Mouse (Mus musculus): Measurements from ENCODE around the gene Spry2. TPM values are rescaled to one million over a fixed set of nuclear protein-coding genes. Genes with fewer than 3 reads are reported as not detected.

The Spry2 gene
- total RNA-seq (2015; ENCODE audit: low replicate concordance) (5.0 and 5.9 TPM in 2 replicates), total RNA-seq (2017; ENCODE audit: low replicate concordance) (4.6 TPM in 1 of 2 replicates, not detected in the other)

GRCm38 (mm10) chr14:105896791-105897568, at the start of gene Spry2:
Gene Spry2, minus strand, starts transcription at chr14:105896819.
- no peak for ATAC-seq (replicated peaks; ENCODE audit: low FRiP score, poor library complexity, severe bottlenecking)

- no peak for ATAC-seq (replicated peaks; ENCODE audit: low FRiP score, poor library complexity, severe bottlenecking)
Measured at GRCm38 (mm10) chr14:105941353-105941752, 44.7 kb upstream of the Spry2 start.

DNA sequence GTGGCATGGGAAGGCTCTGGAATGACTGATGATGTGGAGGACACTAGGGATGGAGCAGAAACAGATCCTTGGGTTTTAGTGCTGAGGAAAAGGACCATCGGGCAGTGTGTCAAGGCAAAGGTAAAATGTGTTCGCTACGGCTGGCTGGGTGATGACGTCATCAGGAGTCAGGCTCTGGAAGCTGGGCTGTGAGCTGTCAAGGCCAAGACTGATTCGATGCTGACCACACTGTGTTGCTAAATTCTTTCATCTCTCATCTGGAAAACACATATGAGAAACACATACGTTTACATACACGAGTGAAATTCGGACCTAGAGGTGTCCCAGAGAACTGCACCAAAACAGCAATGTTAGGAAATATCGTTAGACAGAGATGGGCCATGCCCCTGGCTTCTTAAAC, 30.1 kb upstream of the Spry2 start:
- no peak for ATAC-seq (replicated peaks; ENCODE audit: low FRiP score, poor library complexity, severe bottlenecking)

DNA sequence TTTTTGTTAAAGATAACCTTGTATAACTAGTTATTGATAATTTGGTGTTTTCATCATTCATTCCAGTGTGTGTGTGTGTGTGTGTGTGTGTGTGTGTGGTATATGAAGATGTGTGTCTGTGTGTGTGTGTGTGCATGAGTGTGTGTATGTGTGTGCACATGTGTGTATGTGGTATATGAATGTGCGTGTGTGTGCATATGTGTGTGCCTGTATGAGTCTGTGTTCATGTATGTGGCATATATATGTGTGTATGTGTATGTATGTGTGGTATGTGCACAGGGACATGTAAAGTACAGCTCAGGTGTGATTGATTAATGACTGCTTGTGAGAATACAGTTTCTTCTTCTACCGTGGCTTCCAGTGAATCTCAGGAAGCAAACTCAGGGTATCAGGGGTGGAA, 28.7 kb upstream of the Spry2 start:
- no peak for ATAC-seq (replicated peaks; ENCODE audit: low FRiP score, poor library complexity, severe bottlenecking)

DNA sequence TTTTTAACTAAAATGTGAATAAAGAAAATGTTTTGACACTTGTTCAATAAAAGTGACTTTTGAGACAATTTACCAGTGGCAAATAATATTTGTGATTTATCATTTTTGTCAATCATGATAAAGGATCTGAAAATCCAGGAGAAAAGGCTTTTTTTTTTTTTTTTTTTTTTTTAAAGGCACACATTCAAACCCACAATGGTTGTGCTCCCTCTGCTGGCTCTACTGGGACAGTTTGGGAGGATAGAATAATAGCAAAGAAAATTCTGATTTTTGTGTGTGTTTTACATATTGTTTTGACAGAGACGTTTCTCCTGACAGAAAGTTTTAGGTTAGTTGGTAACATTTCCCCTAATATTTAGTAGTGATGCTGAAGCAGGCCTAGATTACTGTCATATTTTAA, 28.1 kb upstream of the Spry2 start:
- no peak for ATAC-seq (replicated peaks; ENCODE audit: low FRiP score, poor library complexity, severe bottlenecking)

DNA sequence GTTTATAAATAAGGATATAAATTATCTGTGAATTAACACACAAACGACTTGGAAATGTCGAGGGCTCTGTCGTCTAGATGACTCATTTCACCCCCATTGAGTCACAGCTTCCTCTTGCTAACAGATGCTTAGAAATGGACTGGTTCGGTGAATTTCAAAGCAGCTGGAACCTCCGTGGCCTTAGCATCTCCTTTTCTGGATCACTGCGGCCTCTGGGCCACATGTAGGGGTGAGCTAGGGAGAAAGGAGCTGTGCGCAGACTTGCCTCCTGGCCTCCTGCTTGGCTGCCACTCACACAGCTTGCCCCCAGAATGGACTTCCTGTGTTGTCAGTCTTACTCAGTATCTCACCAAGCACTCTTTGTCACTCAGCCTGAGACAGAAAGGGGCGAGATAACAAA, 26.3 kb upstream of the Spry2 start:
- ATAC-seq (replicated peaks; ENCODE audit: low FRiP score, poor library complexity, severe bottlenecking): no peak

GRCm38 (mm10) chr14:105922427-105922826, 25.8 kb upstream of the Spry2 start:
- no peak for ATAC-seq (replicated peaks; ENCODE audit: low FRiP score, poor library complexity, severe bottlenecking)

DNA sequence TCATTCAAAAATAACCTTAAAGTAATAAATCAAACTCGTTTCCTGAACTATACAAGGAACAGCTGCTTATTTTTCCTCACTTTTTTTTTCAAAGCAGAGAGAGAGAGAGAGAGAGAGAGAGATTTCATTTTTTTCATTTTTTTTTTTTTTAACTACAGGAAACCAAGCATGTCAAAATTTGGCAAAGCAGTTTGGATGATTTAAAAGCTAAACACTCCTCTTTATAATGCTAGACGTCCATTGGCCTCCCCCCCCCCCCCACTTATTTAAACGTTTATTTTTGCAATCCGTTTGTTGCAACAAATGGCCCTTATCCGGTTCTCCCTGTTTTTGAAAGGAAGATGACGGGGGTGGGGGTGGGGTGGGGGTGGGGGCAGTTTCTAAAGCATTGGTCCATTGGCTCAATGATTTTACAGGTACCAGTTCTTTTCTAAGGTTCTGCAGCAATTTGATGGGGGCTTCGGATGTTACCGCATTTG, 24.6 kb upstream of the Spry2 start:
- no peak for ATAC-seq (replicated peaks; ENCODE audit: low FRiP score, poor library complexity, severe bottlenecking)

- ATAC-seq (replicated peaks; ENCODE audit: low FRiP score, poor library complexity, severe bottlenecking): no peak
Measured at GRCm38 (mm10) chr14:105920395-105921216, 24.0 kb upstream of the Spry2 start.

- ATAC-seq (replicated peaks; ENCODE audit: low FRiP score, poor library complexity, severe bottlenecking): no peak
Measured at GRCm38 (mm10) chr14:105907216-105907615, 10.6 kb upstream of the Spry2 start.

- ATAC-seq (replicated peaks; ENCODE audit: low FRiP score, poor library complexity, severe bottlenecking): no peak
Measured at GRCm38 (mm10) chr14:105905935-105906334, 9.3 kb upstream of the Spry2 start.

GRCm38 (mm10) chr14:105905509-105905908, 8.9 kb upstream of the Spry2 start:
- ATAC-seq (replicated peaks; ENCODE audit: low FRiP score, poor library complexity, severe bottlenecking): no peak

DNA sequence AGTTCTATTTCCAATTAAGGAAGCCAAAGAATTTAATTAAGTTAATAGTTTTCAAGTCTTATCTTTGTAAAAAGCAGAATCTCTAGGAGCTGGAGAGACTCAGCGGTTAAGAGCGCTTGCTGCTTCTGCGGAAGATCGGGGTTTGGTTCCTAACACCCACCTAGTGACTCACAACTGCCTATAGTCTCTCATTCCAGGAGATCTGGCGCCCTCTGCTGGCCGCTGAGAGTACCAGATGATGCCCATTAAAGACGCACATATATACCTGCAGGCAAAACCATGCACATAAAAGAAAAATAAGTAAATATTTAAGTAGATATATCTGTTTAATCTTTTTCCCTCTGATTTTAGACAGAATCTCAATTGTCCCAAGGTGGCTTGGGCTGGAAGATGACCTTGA, 6.2 kb upstream of the Spry2 start:
- no peak for ATAC-seq (replicated peaks; ENCODE audit: low FRiP score, poor library complexity, severe bottlenecking)

DNA sequence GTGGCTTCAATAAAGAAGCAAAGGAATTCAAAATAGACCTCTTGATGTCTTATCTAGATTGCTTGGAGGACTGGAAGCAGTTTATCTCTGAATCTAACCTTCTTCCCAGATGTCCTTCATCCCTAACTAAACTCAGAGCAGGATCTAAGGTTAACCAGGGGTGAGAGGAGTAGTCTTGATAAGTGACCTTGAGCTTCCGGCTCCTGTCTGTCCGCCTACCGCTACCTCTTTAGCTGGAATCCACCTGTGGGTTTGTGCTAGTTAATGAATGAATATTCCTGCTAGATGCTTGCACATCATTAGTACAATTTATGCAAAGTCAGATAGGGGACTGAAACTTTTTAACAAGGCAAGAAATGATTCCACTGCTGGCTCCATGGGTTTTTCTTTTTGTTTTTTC, 4.2 kb upstream of the Spry2 start:
- no peak for ATAC-seq (replicated peaks; ENCODE audit: low FRiP score, poor library complexity, severe bottlenecking)

DNA sequence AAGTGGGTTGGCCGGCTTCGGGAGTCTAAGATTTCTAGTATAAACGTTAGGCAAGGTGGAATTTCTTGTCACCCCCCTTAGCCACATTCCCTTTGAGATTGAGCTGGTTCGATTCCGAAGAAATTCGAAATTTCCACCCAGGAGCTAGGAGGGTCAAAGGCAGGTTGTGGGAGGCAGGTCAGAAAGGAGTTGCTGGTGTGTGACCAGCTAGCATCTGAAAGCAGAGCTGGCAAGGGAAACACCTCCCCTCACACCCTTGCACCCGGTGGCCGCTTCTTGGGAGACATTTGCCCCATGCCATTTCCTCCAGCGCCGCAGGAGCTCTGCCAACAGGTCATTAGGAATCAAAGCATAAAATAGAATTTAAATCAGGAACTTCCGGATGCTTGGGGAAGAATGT, 2.5 kb upstream of the Spry2 start:
- no peak for ATAC-seq (replicated peaks; ENCODE audit: low FRiP score, poor library complexity, severe bottlenecking)

DNA sequence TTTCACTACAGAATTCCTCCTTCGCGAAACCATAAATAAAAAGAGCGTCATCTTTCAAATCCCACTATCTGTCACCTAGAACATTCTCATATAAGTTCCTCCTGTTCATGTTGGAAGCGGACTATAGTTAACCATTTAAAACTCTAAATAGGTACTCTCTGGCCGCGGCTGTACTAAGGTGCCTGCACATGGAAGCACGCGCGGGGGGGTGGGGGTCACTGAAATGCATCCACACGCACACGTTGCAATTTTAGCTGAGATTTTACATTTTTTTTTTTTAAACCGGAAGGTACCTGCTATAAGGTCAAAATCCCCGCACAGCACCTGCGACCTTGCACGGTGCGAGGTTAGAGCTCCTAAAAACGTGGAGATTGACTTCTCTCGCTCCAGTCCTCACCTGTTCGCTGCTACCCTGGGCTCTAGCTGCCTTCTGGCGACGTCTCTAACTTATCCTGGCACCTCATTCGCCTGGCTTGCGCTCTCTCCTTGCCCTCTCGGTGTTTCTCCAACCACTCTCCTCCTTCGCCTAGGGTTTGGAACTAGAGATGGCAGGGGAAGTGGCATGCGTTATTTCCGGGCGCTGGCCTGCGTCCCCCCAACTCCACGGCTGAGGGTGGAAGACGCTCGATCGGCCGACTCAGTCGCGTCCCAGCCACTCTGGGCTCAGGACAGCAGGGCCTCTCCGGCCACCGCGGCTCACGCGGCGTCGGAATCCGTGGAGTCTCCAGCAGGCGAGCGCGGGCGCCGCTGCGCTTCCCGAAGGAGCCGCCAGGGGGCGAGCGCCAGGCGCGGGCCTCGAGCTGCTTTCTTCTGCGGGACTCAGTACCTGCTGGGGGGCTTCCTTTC, 1.9 kb upstream of the Spry2 start:
- ATAC-seq (replicated peaks; ENCODE audit: low FRiP score, poor library complexity, severe bottlenecking): no peak

GRCm38 (mm10) chr14:105897569-105898101, 1.0 kb upstream of the Spry2 start:
- no peak for ATAC-seq (replicated peaks; ENCODE audit: low FRiP score, poor library complexity, severe bottlenecking)

DNA sequence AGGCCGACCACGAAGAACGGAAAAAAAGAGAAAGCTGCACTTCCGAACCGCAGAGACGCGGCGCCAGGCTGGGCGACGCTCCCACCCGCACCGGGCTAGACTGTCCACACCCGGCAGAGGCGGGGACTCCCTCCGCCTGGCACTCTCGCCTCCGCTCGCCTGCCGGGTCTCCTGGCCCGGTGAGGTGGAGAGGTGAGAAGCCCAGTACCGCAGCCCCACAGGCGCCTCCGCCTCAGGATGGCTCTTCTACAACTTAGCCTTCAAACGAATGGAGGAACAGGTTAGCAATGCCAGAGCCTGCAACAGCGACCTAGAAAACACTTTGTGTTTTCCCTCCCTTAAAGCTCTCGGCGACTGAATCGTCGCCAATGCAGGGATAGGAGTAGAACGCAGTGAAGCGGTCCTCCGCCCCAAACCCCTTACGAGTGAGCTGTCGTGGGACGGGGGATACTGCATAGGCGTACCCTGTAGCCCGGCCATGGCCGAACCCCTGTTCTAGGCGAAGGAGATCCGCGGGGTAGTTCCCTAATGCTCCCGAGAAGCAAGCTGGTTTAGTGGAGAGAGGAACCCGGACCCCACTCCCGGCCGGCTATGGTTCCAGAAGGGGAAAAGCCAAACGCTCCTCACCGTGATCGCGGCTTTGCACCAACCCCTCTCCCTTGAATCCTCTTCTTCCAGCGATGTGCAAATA, 513 bp downstream of the Spry2 start:
- ATAC-seq (replicated peaks; ENCODE audit: low FRiP score, poor library complexity, severe bottlenecking): no peak

Data from erythroid progenitor cell, adult 5-6 weeks (primary cell).